Mouse (Mus musculus) hematopoietic stem cell, adult 5-6 weeks (primary cell): ENCODE measurements around the gene Rnaseh2b. TPM values are rescaled to one million over a fixed set of nuclear protein-coding genes. Genes with fewer than 3 reads are reported as not detected.

Experiments used
- ATAC-seq, 2 experiments: fragments of 125-278 bp in 1 of 2; replicated peaks in 1 of 2; 2 replicates each; pipeline ENCODE4 v1.8.0; 2016 to 2017; ENCODE audit warnings: inconsistent platforms in 2 of 2, mild to moderate bottlenecking in 2 of 2, moderate number of reproducible peaks in 2 of 2, low read depth in 1 of 2, moderate TSS enrichment in 1 of 2; ENCODE audit not compliant: low FRiP score in 2 of 2, poor library complexity in 2 of 2, severe bottlenecking in 2 of 2, insufficient read depth in 1 of 2, low TSS enrichment in 1 of 2
- total RNA-seq: library from RNA; stranded (forward); fragments of 172-1452, 232-1000 nt; gene quantifications from 2 replicates; pipeline ENCODE4 v1.2.3, GENCODE M21; 2017

Gene Rnaseh2b
- total RNA-seq, 1 experiment from 2014 or later, result 57.4 TPM

DNA sequence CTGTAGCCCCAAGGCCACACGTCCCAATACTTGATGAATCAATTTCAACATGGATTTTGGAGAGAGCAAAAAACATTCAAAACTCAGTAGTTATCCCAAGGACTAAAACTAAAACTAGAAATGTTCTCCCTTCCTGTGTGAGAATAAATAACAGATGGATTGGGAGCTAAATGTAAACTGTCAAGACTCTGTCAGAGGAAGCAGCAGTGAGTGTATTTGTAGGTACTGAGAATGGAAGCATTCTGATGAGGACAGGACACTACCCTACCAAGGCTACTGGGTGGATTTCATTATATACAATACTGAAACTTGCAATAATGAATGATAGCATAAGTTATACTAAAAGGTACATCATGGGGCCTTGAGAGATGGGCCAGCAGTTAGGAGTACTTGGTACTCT lies 6.4 kb downstream of the Rnaseh2b start:
- no peak for ATAC-seq

DNA sequence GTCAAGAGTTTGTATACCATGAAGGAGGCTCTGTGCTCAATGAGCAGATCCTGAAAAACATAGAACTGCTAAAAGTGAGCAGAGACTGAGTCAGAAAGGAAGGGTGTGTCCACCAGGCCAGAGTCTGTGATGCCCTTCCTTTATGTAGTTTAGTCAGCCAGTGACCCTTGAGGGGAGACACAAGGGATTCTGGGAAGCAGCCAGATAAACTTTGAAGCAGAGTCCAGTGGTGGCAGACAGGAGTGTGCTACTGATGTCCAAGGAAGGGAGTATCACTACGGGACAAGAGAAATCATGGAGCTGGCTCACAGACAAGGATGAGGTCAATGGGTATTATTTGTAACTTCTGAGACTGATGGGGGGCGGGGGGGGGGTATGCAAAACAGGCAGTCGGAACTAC lies 7.6 kb downstream of the Rnaseh2b start:
- no peak for ATAC-seq

DNA sequence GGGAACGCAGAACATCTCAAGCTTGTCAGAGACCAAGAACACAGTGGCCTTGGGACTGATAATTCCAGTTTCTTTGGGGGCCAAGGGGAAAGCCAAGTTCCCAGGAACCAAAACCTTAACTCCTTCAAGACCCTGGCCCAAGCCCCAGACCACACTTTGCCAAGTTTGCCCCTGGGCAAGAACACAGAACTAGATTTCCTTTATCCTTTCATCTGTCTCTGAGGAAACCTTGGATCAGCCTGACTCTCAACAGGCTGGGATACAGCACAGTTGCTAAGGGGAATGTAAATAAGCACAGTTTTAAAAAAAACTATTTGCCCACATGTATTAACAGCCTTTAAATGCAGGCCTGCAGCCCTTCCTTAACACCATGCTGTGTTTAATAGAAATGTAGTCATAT lies 15.2 kb downstream of the Rnaseh2b start:
- no peak for ATAC-seq

DNA sequence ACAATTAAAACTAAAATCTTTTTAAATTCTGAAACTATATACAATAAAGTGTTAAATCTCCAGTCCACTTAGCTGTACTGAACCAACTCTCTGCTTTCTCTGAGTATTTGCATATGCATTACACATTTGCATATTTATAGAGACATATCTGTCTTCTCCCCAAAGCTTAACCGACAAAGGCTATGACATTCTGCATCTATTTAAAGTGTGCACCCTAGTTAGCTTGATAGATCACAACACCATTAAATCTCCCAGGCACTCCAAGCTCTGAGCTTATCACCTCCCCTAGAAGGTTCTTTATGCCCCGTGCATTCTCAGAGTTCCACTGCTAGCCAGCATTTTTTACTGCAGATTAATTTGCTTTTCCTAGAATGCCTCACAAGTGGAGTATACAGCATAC lies 16.6 kb downstream of the Rnaseh2b start:
- no peak for ATAC-seq

DNA sequence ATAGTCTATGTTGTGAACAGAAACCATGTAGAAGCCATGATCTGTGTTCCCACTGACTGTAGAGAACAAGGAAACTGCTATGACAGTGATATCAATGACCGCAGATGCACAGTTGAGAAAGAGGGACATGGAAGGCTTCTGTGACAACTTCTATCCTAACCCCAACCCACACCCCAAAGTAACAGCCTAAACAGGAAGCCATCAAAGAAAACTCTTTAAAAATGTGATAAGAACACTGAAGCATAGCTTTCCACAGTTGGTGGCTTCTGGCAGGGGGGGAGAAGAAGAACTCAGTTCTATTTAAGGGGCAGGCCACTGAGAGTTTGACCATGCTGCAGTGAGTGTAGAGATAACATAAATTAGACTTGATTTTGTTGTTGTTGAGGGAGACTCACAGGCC lies 19.3 kb downstream of the Rnaseh2b start:
- ATAC-seq, result no peak

DNA sequence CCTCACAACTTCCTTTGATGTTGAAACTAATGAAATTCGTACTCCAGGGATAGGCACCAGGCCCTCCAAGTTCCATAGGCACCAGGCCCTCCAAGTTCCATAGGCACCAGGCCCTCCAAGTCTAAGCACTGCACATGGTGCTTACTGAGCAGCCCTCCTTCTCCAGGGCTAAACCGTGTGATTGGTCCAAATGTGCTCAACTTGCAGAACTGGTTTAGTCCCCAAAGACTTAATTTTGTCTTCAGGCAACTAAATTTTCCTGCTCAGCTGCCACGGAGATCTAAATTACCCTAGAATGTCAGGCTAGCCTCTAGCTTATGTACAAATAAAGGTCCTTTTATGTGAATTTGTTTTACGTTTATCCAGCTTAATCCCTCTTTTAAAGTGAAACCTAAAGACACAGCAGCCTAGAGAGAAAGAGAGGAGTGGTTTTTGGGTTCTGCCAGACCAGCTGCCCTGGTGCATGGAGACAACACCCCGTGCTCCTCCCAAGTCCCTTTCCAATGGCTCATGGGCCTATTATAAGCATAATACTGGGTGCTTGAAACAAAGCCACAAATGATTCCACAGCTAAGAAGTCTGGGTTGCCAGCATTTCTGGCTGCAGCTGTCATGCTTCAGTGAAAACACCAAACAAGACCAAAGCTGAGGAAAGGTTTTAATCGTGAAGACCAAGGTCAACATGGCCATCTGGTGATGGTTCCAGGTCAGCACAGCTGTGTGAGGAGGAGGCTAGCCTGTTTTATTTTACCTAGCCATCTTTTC lies 30.4 kb downstream of the Rnaseh2b start:
- ATAC-seq, result no peak

DNA sequence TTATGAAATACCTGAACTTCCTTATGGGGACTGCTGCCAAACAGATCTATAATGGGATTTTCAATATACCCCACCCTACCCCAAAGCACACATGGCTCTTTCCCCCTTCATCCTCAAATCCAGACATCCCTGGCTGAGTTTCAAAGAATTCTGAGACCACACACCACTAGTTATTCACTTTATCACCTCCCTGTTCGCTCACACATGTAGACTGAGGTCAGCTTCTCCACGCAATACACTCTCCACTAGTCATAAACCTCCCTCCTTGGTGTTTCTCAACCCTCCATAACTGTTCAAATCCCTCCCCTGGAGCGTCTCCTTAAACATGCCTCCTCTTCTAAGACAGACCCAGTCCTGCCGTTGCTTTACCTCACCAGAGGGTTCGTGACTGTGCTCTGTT lies 31.1 kb downstream of the Rnaseh2b start:
- ATAC-seq, result no peak

DNA sequence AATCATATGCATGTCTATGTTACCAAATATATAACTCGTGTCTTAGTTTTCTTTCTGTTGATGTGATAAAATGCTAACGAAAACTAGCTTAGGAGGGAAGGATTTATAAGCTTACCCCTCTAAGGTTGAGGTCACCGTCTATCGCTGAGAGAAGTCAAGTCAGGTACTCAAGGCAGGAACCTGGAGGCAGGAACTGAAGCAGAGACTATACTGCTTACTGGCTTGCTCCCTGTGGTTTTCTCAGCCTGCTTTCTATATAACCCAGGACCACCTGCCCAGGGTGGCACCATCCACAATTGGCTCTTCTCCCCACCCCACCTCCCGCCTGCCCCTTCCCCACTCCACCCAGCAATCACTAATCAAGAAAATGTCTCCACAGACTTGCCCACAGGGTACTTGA lies 32.6 kb downstream of the Rnaseh2b start:
- no peak for ATAC-seq

DNA sequence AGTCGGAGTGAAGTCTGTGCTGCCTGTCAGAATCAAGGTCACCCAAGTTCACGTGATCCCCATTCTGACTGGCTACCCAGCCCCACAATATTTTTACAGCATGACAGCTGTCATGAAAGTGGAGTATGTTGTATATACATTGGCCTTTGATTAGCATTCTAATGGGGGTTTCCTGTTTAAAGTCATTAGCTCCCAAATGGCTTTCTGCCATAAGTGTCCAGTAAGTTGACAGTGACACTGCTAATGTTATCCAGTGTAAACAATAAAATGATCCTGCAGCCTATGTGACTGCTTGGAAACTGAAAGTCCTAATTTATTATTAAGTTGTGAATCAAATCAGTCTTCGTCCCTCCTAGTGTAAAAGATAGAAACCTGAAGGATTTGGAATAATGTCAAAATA lies 33.6 kb downstream of the Rnaseh2b start:
- ATAC-seq, result no peak

DNA sequence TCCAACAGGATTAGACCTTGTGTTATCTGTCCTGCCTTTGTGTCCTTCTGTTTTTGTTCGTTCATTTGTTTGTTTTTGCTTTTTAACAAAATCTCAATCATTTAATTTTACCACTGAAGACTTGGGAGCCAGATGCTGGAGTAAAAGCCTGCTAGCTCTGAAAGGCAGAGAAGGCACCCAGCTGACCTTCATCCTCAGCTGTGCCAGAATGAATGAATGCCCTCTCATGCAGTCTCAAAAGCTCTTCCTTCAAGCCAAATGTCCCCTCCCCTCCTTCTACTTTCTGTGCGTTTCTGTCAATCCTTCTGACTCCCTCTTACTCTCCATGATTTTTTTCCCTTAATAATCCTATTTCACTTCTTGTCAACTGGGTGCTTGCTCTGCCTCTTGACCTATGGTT lies 34.8 kb downstream of the Rnaseh2b start:
- no peak for ATAC-seq

DNA sequence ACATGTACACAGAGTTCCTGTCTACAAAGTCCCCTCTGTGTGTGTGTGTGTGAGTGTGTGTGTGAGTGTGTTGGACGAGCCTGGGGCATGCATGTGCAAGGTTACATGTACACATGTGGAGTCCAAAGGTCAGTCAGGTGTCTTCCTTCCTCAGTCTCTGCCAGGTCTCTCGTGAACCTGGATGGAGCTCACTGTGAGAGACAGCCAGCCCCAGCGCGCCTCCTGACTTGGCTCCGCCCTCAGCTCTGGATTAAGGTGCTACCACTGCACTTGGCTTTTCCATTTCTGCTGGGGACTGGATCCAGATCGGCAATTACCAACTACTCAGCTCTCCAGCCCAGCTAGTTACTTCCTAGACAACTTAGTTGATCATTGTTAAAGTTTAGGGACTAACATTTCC lies 36.2 kb downstream of the Rnaseh2b start:
- ATAC-seq, result no peak

DNA sequence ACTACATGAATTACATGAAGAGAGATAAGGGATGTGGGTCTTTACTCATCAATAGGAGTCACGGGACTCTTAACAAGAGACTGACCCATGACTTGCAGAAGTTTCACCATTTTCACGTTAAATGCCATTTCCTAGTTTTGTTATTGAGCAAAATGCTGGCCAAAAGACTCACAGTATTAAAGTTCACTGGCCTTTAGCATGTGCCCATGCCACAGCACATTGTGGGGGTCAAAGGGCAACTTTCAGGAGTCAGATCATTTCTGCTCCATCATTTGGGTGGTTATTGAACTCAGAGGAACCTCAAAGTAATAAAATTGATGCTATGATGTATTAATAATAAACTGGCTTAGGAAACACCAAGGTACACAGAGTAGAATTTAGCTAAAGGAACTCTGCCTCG lies 37.2 kb downstream of the Rnaseh2b start:
- ATAC-seq, result no peak

DNA sequence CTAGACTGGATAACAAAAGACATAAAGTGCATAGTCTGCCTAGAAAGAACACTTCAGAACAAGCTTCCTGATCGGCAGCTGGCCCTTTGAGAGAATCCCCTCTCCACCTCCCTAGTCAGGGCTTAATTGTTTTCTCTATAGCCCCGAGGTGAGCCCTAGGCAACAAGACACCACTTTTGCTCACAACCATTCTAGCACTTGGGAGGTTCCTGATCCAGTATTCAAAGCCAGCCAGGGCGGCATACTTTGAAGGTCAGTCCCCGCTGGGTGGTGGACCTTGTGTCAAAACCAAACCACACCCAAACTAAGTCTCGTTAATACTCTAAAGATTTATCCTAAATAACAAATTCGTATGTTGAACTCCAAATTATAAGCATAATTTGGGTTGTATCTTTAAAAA lies 39.1 kb downstream of the Rnaseh2b start:
- no peak for ATAC-seq

DNA sequence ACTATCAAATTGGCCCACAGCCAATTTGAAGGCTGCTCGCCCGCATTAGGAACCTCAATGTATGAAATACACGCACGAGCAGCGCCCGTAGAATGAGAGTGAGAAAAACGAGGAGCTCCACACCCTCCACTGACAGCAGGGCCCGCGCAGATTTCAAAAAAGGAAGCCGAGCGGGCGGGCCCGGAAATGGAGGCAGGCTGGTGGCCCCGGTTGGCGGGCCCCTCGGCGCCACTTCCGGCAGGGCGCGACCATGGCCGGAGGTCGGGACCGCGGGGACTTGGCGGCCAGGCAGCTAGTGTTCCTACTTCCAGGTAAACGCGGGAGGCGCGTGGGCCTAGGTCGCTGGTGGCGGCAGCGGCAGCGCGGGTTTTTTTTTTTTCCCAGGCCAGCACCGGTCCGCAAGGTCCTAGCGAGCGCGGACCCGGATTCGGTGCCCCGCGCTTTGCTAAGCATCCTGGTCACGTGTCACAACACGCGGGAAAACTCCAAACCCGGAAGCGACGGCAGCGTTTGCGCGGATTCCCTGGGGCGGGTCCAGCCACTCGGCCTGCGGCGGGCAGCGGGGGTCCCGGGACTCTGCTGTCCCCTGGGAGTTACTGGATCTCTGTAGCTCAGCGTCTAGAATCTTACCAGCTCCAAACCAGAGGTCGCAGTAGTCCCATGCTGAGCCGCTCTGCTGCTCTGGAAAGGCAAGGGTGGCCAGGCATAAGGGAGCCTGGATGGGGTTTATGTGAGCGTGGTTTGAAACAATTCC lies 39.7 kb downstream of the Rnaseh2b start:
- ATAC-seq, result peak; percentile 84 to 91

DNA sequence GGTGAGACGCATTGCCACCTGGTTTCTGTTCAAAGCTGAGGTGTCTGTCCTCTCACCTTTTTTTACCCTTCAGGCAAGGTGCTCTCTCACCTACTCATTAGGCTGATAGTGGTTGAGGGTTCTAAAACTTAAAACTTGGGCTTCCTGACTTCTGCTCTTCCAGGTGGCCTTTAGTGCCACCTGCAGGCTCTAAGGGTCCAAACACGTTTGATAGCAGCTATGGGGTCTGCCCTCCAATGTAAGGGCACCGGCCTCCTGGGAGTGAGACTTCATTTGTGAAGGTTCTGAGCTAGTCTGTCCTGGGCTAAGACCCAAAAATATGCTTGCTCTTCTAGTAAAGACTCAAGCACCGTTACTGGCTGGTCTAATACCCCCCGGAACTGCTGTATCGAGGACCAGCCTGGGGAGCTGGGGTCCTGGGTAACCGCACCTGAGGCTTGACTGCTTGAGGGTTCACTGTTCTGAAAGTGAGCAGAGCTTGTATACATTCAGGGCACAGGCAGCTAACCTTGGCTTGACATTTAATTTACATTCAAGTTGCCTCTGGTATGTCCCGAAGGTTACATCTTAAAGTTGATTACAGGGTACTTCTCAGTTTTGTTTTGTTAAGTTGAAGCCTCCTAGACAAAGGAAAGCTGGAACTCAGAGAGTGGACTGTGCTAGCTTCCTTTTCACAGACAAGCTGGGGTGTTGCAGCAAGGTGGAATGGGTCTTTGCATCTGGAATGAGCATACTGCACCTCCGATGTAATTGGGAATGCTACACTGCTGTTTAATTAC lies 41.7 kb downstream of the Rnaseh2b start:
- ATAC-seq, result no peak

DNA sequence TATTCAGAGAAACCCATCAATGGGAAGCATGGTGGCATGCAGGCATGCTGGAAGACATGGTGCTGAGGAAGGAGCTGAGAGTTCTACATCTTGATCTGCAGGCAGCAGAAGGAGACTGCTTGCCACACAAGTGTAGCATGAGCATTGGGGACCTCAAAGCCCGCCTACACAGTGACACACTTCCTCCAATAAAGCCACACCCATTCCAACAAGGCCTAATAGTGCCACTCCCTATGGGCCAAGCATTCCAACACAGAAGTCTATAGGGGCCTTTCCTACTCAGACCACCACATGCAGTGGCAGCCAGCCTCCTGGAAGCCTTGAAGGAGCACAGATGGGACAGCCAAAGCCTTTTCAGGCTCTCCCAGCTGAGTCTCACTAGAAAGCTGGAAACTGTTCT lies 46.8 kb downstream of the Rnaseh2b start:
- ATAC-seq, result no peak

DNA sequence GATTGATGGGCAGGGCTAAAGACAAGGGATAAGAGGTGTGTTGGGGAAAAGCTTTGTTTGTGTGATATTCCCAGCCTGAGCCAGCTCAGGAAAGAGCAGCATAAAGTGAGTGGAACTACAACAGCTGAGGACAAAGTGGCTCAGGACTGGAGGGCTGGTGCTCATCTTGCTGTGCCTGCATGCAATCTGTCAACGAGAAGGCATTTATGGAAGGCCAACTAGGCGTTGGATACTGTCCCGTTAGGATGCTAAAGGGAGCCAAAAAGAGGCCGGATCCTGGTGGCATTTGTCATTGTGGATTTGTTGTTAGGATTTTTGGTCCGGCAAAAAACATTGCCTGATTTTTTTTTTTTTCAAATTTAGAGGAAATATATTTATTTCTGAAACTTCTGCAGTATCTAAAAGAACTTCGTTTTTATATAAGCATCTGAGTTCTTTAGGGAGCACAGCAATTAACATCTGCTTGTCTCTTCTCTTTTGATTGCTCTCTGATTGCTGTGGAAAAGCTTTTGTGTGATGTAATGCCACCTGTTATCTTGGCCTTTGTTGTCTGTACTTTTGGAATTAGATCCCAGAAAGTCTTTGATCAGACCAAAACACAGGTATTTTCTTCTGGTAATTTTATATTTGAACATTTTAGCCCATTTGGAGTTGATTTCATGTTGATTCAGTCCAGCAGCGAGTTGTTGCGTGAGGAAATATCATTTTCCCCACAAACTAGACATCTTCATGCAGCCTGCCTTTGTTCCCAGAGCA lies 49.7 kb downstream of the Rnaseh2b start:
- no peak for ATAC-seq
